Mouse (Mus musculus): ENCODE results near the gene Gpbar1.
A peak's percentile ranks its signal among the peaks of the same experiment; 100 is the strongest.

Gene Gpbar1

DNA sequence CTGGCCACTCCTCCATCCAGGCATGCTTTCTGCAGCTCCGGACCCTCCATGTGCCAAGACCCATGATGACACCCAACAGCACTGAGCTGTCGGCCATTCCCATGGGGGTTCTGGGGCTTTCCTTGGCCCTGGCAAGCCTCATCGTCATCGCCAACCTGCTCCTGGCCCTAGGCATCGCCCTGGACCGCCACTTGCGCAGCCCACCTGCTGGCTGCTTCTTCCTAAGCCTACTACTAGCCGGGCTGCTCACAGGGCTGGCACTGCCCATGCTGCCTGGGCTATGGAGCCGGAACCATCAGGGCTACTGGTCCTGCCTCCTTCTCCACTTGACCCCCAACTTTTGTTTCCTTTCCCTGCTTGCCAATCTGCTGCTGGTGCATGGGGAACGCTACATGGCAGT is at the start of gene Gpbar1:
Gene Gpbar1 (plus strand): TSS at position 13 of the 400 bp plus-strand sequence.
- no peak for DNase-seq

DNA sequence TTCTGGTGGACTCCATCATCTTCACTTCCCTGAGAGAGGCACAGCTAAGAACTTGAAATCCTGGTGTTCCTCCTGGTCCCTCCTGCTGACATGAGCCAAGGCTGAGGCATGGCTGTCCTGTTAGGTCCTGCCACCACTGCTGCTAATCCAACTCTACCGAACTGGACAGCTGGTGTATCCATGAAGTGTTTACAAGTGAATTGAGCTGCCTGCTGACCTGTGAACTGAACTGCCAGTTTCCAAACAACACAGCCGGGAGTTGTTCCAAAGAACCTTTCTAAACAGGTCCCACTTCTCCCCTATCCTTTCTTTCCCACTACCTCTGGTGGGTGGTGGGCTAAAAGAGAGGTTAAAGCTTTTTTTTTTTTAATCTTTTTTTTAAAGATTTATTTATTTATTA is 48.4 kb upstream of the Gpbar1 start:
- no peak for DNase-seq

DNA sequence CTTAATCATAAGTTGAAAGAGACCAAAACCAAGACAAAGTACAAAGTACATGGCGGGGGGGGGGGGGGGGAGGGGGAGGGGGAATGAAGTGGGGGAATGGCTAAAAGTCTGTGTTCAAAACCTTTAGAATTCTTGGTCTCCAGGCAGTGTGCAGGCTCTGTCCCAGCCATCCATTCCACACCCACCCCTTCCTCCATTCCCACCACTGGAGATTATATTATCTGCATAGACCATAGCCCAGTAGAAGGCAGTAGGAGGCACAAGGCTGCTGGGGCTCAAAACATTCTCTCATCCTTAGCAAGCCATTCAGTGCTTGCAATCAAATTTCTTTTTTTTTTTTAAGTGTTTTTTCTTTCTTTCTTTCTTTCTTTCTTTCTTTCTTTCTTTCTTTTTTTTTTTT is 47.4 kb upstream of the Gpbar1 start:
- no peak for DNase-seq

DNA sequence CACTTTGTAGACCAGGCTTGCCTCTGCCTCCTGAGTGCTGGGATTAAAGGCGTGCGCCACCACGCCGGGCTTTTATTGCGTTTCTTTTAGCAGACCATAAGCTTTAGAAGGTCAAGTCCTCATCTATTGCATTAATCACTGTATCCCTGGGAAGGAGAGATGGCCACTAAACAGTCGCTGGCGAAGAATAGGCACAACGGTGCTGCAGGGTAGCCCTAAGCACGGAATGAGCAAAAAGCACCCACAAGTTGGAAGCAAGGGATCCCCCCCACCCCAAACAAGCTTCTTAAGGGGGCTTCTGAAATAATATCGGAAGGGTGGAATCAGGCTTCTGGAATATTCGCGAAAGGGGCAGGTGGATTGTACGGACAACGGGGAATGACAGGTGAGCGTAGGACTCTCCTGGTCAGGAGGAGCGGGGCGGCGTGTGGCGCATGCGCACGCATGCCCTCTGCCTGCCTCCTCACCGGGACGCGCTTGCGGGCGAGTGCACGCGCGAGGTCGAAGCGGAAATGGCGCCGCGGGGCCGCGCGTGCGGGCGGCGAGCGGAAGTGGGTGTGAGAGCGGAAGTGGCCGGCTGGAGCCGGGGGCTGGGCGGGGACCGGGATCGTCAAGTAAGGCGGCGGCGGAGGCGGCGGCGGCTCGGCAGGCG is 42.3 kb upstream of the Gpbar1 start, which contains the start of gene Arpc2:
Gene Arpc2 (plus strand): TSS at position 147 of the 652 bp plus-strand sequence.
- DNase-seq = peak; percentile 95 to 96

DNA sequence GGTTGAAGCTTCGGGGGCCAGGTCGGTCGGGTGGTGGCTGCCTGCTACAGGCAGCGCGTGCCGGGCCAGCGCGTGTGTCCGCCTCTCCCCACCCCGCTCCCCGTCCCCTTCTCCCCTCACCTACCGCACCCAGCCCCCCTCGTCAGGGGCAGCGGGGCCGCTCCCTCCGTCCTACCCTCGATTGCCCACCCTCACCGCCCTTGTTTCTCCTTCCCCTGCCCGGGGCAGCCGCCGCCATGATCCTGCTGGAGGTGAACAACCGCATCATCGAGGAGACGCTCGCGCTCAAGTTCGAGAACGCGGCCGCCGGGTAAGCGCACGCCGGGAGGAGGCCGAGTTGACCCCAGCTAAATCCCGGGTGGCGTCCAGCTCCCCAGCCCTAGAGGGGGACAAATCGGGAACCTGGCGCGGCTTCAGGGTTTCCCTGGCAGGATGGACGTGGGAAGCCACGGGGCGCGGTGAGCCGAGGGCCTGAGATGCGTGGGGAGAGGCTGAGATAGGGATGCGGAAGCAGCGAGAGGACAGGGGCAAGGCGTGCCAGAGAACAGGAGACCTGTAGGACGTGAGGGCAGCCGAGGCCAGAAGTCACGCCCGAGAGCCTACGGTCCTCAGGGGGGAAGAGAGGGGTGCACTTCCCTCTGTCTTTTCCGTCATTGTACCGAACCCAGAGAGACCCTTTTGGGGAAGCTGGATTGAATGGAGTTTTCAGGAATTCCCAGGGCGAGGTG is 41.6 kb upstream of the Gpbar1 start:
- DNase-seq = peak in 1 of 2 experiments; percentile 54

DNA sequence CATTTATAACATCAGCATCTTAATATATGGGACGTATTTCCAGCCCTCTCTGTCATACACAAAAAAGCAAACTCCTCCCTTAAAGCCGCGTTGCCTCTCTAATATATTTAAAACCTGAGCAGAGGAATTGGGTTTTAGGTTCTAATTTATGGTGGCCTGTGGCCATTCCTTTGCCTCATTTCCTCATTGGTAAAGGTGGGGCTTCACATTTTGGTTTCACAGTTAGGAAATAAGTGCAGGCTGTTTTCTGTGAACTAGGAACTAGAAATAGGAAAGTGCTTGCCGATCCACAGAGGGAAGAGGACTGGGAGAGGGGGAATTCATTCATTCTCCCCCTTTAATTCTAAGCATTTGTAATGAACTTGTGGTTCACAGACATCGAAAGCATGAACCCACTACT is 40.7 kb upstream of the Gpbar1 start:
- DNase-seq = no peak

DNA sequence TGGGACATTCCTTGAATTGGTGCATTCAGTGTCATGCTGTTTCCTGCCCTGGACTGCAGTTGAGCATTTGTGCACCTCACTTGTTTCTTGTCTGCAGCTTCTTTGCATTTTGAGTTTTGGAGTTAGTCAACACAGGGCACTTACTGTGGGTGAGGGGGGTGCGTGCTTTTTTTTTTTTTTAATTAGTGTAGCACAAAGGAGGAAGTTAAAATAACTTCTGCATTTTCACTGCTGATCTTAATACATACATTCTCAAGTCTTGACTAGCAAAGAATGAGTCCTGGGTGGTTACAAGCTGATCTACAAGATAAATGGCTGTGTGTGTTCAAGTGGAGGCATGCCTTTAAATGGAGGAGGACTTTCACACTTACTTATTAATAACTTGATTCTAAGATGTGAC is 40.2 kb upstream of the Gpbar1 start:
- DNase-seq = no peak

DNA sequence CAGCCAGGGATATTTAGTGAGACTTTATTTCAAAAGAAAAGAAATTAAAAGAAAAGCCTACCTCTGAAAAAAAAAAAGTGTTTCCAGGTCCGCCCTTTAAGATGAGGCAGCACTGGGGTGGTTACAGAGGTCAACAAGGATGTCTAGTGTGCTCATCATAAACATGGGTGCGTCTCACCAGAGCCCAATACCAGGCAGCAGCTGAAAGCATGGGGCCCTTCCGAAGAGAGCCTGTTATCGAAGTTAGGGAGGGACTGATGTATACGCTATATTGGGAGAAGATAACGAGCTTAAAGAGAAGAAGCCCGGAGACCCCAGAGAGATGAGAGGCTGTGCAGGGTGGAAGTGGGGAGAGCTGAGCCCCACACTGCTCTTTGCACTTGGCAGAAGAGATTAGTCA is 39.2 kb upstream of the Gpbar1 start:
- DNase-seq = no peak

DNA sequence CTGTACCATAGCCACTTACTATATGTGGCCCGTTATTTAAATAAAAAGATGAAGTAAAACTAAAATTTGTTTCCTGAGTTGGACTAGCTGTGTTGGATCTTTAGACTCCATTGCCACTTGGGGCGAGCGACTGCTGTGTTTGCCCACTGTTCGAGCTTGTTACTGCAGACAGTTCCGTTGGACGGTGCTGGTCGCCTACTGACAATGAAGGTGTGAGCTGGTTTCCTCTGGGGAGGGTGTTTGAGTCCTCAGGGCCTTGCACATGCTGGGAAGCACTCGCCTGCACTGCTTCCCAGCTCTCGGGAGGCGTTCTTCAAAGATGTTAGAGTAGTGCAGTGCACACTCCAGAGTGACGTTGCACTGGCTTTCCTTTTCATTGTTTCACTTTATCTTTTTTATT is 38.7 kb upstream of the Gpbar1 start:
- DNase-seq = no peak

DNA sequence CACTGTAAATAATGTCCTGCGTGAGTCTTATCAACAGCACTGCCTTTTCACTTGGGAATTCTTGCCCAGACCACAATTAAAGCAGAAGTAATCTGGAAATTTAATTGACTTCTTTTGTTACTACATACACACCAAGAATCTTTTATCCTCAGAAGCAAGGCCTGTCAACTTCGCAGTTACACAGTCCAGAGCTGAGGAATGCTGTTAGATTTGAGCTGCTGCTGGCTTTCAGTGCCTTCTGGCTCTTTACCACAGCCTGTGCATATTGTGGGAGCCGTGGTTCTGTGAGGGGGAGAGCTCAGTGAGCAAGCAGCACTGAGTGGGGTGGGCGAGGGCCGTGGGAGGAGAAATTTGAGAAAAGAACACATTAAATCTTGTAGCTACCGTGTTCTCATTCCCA is 38.0 kb upstream of the Gpbar1 start:
- DNase-seq = no peak

DNA sequence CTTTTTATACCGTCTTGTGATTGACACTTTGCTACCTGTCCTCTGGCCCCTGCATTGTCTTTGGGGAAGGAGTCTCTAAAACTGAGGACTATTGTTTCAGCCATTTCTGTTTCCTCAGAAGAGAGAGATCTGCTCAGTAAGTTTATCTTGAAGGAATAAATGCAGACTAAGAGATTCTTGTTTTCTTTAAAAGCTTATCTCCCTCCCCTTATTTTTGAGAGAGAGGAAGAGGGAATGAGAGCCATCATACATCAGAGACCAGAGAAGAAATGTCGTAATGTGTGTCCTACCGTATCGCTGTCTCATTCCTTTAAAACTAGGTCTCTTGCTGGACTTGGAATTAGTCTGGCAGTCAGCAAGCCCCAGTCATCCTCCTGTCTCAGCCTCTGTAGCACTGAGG is 37.5 kb upstream of the Gpbar1 start:
- DNase-seq = no peak

DNA sequence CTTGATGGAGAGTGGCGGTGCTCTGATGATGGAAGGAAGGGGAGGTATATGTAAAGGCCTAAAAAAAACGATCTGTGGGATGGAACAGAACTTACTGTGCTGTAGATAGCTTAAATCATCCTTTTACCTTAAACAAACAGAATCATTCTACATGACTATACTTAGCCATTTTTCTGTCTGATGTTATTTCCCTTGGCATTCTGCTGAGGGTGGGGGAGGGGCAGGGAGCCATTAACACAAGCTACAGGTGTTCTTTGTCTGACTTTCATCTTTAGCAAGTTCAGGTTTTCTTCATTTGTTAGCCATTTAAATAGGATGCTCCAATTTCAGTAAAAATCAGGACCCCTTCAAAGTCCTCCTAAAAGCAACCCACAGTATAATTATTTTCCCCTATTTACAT is 32.8 kb upstream of the Gpbar1 start:
- DNase-seq = no peak

DNA sequence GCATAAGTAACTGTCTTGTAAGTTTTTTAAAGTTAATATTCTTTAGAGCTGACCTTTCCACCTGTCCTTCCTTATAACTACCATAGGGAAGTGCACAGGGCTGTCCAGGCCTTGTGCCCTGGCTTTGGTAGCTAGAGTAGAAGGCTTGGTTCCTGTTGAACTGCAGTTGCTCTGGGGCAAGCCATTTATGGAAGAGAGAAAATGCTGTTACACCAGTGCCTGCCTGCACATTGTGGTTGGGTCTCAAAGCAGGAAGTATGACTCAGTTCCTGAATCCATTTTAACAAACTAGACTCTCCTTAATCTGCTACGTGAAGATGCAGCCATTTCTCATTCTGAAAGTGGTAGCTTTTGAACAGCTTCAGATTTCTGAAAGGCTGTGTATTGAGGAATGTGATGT is 29.6 kb upstream of the Gpbar1 start:
- peak in 1 of 2 experiments; percentile 54 for DNase-seq

DNA sequence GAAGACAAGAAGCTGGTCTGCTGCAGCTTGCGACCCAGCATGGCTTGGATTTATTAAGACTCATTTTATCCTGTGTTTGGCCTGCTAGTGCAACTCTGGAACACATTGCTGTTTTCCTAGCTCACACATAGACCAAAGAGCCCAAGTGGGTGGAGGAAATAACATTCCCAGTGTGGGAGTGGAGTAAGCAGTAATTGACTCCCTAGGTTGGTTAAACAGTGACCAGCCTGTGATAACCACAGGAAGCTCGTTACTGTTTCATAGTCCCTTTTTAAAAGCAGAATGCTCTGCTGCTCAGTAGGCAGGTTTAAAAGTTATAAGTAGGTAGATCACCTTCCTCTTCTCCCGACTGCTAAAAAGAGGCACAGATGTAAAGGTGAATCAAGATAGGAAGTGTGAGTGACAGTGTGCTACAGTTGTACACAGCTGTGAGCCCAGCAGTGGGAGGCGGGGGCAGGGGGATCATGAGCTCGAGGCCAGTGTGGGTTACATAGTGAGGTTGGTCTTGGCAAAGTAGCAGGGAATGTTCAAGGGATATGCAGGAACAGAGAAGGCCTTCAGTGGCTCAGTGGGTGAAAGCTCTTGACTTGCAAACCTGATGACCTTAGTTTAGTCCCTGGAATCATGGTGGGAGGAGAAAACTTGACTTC is 28.9 kb upstream of the Gpbar1 start:
- no peak for DNase-seq

DNA sequence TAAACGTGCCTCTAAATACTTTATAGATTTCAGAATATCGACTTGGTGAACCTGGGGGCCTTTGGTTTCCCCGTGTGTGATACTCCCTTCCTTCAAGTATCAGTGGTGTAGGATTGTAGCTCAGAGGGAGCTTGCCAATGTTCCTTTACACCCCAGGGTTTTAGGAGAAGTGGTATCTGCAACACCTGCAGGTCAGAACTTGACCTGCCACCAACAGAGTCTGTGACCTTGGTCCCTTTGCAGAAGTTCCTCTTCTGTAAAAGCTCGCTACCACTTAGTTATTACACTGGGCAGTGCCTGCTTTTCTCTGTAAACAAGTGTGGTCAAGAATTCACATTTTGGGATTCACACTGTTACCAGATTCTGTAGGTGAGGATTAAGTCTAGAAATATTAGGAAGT is 28.3 kb upstream of the Gpbar1 start:
- no peak for DNase-seq

DNA sequence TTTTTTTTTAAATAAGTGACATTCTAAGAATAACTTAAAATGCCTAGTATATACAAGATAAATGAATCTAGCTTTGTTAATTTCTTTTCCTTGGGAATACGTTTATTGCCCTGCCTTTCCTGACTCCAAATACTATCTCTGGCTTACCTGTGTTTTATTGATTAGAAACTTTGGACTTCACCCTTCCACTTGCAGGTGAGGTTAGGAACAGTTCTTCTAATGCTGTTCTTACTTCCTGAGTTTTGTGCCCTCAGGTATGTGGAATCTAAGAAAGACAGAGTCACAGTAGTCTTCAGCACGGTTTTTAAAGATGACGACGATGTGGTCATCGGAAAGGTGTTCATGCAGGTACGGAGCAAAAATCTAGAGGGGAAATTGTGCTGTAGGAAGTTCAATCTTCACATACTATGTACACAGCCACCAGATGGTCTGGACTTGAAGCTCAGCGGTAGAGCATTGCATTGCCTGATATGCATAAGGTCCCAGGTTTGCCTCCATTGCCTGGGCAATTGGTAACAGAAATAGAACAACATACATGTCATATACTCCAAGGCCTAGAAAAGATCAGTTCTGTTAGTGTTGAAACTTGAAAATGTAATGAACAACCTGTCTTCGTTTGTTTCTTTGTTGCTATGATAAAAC is 22.5 kb upstream of the Gpbar1 start:
- DNase-seq = no peak

DNA sequence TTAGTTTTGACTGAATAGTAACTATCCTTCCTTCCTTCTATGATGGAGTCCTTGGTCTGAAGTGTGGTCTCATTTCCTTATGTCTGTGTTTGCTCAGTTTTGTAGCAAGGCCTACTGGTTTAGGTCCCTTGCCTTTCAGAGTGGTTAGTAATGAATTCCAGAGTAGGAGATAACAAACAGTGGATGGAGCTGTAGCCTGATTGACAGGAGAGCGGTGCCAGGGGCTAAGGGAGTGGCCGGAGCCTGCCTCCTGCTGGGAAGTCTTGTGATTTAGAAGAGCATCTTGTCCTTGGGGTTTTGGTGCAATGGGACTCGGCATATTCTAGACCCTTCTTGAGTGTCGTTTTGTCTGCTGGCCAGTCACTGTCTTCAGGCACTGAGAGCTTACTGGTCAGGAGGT is 21.6 kb upstream of the Gpbar1 start:
- no peak for DNase-seq

DNA sequence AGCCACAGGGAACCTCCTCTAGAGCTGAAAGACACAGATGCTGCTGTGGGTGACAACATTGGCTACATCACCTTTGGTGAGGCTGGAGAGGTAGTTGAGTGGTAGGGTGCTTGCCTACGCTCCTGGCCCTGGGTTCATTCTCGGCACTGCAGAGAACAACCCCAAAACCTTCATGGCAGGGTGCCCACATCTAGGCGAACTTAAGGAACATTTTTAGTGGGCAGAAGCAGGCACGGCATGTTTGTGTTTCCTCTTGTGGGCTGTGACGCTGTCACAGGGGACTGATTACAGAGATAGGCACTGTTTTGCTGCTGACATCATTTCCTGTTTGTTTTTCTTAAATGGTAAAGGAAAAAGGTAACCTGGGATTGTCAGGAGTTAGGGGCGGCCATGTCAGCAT is 15.8 kb upstream of the Gpbar1 start:
- no peak for DNase-seq

DNA sequence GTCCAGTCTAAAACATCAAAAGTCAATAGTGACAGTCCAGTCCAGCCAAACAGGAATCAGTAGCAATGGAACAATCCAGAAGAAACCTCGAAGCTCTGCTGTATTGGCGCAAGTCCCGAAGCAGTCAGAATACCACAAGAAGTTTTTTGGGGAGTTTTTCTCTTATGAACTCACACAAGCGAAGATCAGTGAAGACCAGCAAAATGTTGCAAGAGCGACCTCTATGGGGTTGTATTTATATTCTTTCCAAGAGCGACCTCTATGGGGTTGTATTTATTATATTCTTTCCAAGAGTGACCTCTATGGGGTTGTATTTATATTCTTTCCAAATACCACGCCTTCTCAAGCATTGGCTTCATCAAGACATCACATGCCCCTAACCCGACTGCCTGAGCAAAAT is 9.6 kb upstream of the Gpbar1 start:
- no peak for DNase-seq

DNA sequence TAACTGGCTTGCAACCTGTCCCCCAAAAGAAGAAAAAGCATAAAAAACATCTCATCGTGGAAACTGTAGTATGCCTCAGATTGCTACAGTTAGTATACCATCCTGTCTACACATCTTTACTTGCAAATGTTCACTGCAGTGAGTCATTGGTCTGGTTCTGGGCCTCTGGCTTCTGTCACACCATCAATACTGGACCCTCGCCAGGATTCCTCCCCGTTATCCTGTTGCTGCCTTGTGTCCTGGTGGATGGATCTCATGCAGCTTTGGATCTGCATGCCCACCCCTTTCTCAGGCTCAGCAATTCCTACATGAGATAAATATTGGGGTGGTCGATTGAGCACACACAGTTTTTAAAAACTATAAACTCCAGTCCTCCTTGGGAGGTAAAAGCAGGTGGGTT is 6.7 kb upstream of the Gpbar1 start:
- no peak for DNase-seq

DNA sequence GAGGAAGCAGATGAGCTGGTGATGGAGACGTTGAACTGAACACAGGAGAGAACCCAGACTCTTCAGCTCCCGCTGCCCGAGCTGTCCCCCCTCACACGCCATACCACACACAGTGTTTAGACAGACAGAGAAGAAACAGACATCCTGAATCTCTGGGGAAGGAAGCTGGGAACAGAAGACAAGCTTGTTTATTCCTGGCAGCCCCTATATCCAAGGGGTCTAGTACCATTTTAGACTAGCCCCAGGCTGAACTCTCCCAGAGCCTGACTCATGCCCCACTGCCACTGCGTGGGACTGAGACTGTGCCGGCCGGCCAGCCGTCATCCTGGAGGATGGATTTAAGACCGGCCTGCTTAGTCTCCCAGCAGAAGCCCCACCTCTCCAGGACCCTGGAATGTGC is 3.3 kb upstream of the Gpbar1 start:
- DNase-seq = no peak

DNA sequence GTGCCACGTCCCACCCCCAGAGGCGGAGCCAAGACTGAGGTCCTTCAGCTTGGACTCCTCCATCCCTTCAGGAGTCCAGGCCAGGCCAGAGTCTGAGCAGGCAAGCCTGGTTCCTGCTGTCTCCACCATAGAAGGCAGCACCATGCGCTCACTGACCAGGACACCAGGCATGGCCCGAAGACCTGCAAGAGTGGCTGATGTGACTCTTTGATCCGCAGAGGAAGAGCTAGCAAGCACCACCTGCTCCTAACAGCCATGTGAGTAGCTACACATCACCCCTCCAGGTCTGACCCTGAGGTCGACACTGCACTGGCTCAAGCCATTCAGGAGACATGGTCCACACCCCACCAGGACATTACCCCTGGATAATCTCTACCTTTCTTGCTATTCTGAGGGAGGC is 1.3 kb upstream of the Gpbar1 start:
- DNase-seq = no peak

DNA sequence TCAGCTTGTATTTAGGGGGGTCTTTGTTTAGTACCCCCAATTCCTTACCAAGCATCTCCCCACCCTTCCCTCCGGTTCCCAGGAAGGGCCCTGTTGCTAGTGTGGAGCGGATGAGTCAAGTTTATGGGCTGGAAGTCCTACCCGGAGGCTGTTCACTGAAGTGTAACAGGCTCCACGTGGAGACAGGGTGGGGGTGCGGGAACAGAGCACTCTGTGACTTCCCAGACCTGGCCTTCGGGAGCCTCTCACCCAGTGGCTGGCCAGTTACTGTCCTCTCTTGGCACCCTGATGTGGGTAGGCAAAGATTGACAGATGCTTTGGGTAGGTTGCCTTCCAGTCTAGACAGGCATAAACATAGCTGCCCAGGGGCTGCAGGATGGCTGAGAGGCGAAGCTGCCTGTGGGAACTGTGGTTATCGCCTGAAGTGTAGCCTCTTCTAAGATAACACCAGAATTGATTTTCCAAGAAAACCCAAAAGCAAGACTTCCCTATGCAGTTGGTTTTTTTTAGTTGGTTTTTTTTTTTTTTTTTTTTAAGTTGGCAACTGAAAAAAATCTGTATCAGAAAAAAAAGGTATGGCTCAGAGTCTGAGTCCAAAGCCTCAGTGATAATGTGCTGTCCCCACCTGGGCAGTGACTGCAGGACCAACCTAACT is 340 bp upstream of the Gpbar1 start:
- no peak for DNase-seq
